Mouse (Mus musculus) MEL (cell line): ENCODE results near the gene Fam53b.

Experiments
- CHD1 ChIP-seq: IDR thresholded peaks from 2 replicates; pipeline ENCODE4 v1.6.1; 2012; ENCODE audit warnings: low read depth, mild to moderate bottlenecking, inconsistent platforms, low read length, improper control_type of control experiment
- CTCF ChIP-seq, 3 experiments: IDR thresholded peaks in 2 of 3; conservative IDR thresholded peaks in 1 of 3; 2 replicates each; pipeline ENCODE4 v1.5.1; 2011 to 2012; ENCODE audit warnings: low read length in 3 of 3, low read depth in 2 of 3, mild to moderate bottlenecking in 2 of 3, improper control_type of control experiment in 1 of 3, inconsistent platforms in 1 of 3, mixed read lengths in 1 of 3, moderate library complexity in 1 of 3; ENCODE audit not compliant: control insufficient read depth in 1 of 3, insufficient read depth in 1 of 3, poor library complexity in 1 of 3, severe bottlenecking in 1 of 3
- EP300 ChIP-seq, 2 experiments: IDR thresholded peaks; 2 replicates each; pipeline ENCODE4 v1.6.1; 2011; ENCODE audit warnings: improper control_type of control experiment in 2 of 2, low read length in 2 of 2, low read depth in 1 of 2, mild to moderate bottlenecking in 1 of 2
- ETS1 ChIP-seq: IDR thresholded peaks from 2 replicates; pipeline ENCODE4 v1.6.1; 2012; ENCODE audit warnings: low read depth, mild to moderate bottlenecking, inconsistent platforms, low read length, improper control_type of control experiment, moderate library complexity
- GATA1 ChIP-seq: IDR thresholded peaks from 2 replicates; pipeline ENCODE4 v1.6.1; 2011; ENCODE audit warnings: low read depth, low read length, improper control_type of control experiment
- MAFK ChIP-seq: IDR thresholded peaks from 2 replicates; pipeline ENCODE4 v1.6.1; 2011; ENCODE audit warnings: low read depth, mild to moderate bottlenecking, low read length, improper control_type of control experiment, borderline replicate concordance
- NELFE ChIP-seq: IDR thresholded peaks from 2 replicates; pipeline ENCODE4 v1.6.1; 2011; ENCODE audit warnings: low read depth, low read length, improper control_type of control experiment
- NRF1 ChIP-seq: IDR thresholded peaks from 2 replicates; pipeline ENCODE4 v1.6.1; 2014; ENCODE audit warnings: low read depth, mild to moderate bottlenecking, inconsistent platforms, low read length, improper control_type of control experiment, moderate library complexity; ENCODE audit not compliant: poor library complexity, insufficient read depth, severe bottlenecking
- POLR2A ChIP-seq, 2 experiments: IDR thresholded peaks; 2 replicates each; pipeline ENCODE4 v1.6.1; 2011 to 2012; ENCODE audit warnings: low read length in 2 of 2, mild to moderate bottlenecking in 2 of 2, control low read depth in 1 of 2, improper control_type of control experiment in 1 of 2, low read depth in 1 of 2, moderate library complexity in 1 of 2; ENCODE audit not compliant: control insufficient read depth in 1 of 2, insufficient read depth in 1 of 2, poor library complexity in 1 of 2
- ZKSCAN1 ChIP-seq: IDR thresholded peaks from 2 replicates; pipeline ENCODE4 v1.6.1; 2012; ENCODE audit warnings: low read depth, mild to moderate bottlenecking, inconsistent platforms, low read length, improper control_type of control experiment, moderate library complexity
- ZNF384 ChIP-seq: IDR thresholded peaks from 2 replicates; pipeline ENCODE4 v1.6.1; 2012; ENCODE audit warnings: low read depth, mild to moderate bottlenecking, inconsistent platforms, low read length, improper control_type of control experiment

GRCm38 (mm10) chr7:132719570-132719969 is 94.1 kb downstream of the Fam53b start:
- TF ChIP-seq GATA1, result no peak
- TF ChIP-seq EP300 (IDR thresholded peaks at IDR 0.05; ENCODE audit: low read depth in 1 of 2, low read length in 2 of 2), result no peak; a peak in 1 of 4 replicates
- TF ChIP-seq POLR2A (IDR thresholded peaks at IDR 0.05; ENCODE audit: control insufficient read depth in 1 of 2, insufficient read depth in 1 of 2, low read depth in 1 of 2, low read length in 2 of 2, poor library complexity in 1 of 2), result no peak
- no peak for TF ChIP-seq CTCF (IDR thresholded peaks at IDR 0.05 in 2 of 3, conservative IDR thresholded peaks at IDR 0.05 in 1 of 3; ENCODE audit: control insufficient read depth in 1 of 3, insufficient read depth in 1 of 3, low read depth in 2 of 3, low read length in 3 of 3, poor library complexity in 1 of 3, severe bottlenecking in 1 of 3)
- TF ChIP-seq CHD1, result no peak
- TF ChIP-seq NRF1, result no peak
- TF ChIP-seq ZKSCAN1, result no peak
- TF ChIP-seq ETS1, result no peak
- no peak for TF ChIP-seq ZNF384
- TF ChIP-seq NELFE, result no peak
- no peak for TF ChIP-seq MAFK
